Mouse (Mus musculus): ENCODE measurements around the gene Anapc15. TPM values are rescaled to one million over a fixed set of nuclear protein-coding genes. Genes with fewer than 3 reads are reported as not detected.

Gene Anapc15
- polyA plus RNA-seq, 1 experiment = 5.8 TPM

GRCm38 (mm10) chr7:101837606-101838471 is 25.7 kb upstream of the Anapc15 start, which contains the start of gene Inppl1:
Inppl1 (minus strand) TSS chr7:101838229.
- peaks cover 47% of the 10 kb centered on the region for H3K27me3 ChIP-seq (ENCODE audit: control insufficient read depth)
- peak within 1 kb of the TSS; percentile 65 for H3K4me3 ChIP-seq (replicated peaks)
- peaks cover 4% of the 10 kb centered on the region; the same call in 1 of the 2 replicates for H3K36me3 ChIP-seq (ENCODE audit: control insufficient read depth)
- H3K9me3 ChIP-seq (ENCODE audit: control insufficient read depth, low read length) = no peaks in the 10 kb centered on the region
- TF ChIP-seq GATA1 (IDR thresholded peaks at IDR 0.05; ENCODE audit: low read length) (no peak), TAL1 (IDR thresholded peaks at IDR 0.05; ENCODE audit: low read length) (no peak)
- peaks cover 23% of the 10 kb centered on the region for H3K4me1 ChIP-seq (ENCODE audit: control insufficient read depth)

GRCm38 (mm10) chr7:101844186-101844585 is 19.3 kb upstream of the Anapc15 start:
- TF ChIP-seq TAL1 (IDR thresholded peaks at IDR 0.05; ENCODE audit: low read length) (no peak), GATA1 (IDR thresholded peaks at IDR 0.05; ENCODE audit: low read length) (no peak)
- H3K27me3 ChIP-seq (ENCODE audit: control insufficient read depth) = peaks cover 9% of the 10 kb centered on the region
- peaks cover 4% of the 10 kb centered on the region for H3K4me1 ChIP-seq (ENCODE audit: control insufficient read depth)
- no peak overlapping the region for H3K4me3 ChIP-seq (replicated peaks)
- H3K36me3 ChIP-seq (ENCODE audit: control insufficient read depth) = no peaks in the 10 kb centered on the region
- H3K9me3 ChIP-seq (ENCODE audit: control insufficient read depth, low read length) = no peaks in the 10 kb centered on the region

DNA sequence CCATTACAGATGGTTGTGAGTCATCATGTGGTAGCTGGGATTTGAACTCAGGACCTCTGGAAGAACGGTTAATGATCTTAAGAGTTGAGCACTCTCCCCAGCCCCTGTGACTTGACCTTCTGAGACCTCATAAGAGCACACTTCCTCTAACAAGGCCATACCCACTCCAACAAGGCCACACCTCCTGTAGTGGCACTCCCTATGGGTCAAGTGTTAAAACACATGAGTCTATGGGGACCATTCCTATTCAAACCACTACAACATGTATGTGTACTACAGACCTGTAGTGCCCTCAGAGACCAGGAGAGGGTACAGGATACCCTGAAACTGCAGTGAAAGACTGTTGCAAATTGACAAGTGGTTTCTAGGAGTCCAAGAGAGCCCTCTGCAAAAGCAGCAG is 15.6 kb upstream of the Anapc15 start:
- Histone ChIP-seq H3K9me3 (ENCODE audit: control insufficient read depth, low read length) (no peaks in the 10 kb centered on the region), H3K36me3 (ENCODE audit: control insufficient read depth) (no peaks in the 10 kb centered on the region), H3K4me3 (replicated peaks) (no peak overlapping the region), H3K27me3 (ENCODE audit: control insufficient read depth) (no peaks in the 10 kb centered on the region), H3K4me1 (ENCODE audit: control insufficient read depth) (peaks cover 4% of the 10 kb centered on the region)
- no peak for TF ChIP-seq GATA1 (IDR thresholded peaks at IDR 0.05; ENCODE audit: low read length)
- TF ChIP-seq TAL1 (IDR thresholded peaks at IDR 0.05; ENCODE audit: low read length) = no peak

DNA sequence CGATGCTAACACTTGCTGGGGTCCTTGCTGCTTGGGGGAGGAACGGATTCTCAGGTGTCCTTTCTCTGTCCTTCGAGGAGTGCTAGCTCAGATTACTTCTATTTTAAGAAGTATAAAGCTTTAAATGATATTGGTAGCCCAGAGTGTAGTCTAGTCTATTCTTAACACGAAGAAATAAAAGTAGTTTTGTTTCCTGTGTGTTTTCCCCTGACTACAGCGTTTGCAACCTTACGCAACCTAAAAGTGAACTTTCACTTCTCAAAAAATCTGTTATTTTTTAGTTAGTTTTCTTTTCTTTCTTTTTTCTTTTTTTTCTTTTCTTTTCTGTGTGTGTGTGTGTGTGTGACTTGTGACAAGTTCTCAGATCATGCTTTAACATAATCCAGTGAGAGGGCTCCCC is 11.8 kb upstream of the Anapc15 start:
- H3K36me3 ChIP-seq (ENCODE audit: control insufficient read depth) = no peaks in the 10 kb centered on the region
- no peaks in the 10 kb centered on the region for H3K9me3 ChIP-seq (ENCODE audit: control insufficient read depth, low read length)
- TF ChIP-seq GATA1 (IDR thresholded peaks at IDR 0.05; ENCODE audit: low read length) (no peak), TAL1 (IDR thresholded peaks at IDR 0.05; ENCODE audit: low read length) (no peak)
- H3K27me3 ChIP-seq (ENCODE audit: control insufficient read depth) = no peaks in the 10 kb centered on the region
- no peaks in the 10 kb centered on the region for H3K4me1 ChIP-seq (ENCODE audit: control insufficient read depth)
- H3K4me3 ChIP-seq (replicated peaks) = no peak overlapping the region

GRCm38 (mm10) chr7:101852846-101853245 is 10.7 kb upstream of the Anapc15 start:
- Histone ChIP-seq H3K27me3 (ENCODE audit: control insufficient read depth) (no peaks in the 10 kb centered on the region), H3K4me3 (replicated peaks) (no peak overlapping the region), H3K9me3 (ENCODE audit: control insufficient read depth, low read length) (no peaks in the 10 kb centered on the region), H3K36me3 (ENCODE audit: control insufficient read depth) (no peaks in the 10 kb centered on the region), H3K4me1 (ENCODE audit: control insufficient read depth) (no peaks in the 10 kb centered on the region)
- no peak for TF ChIP-seq GATA1 (IDR thresholded peaks at IDR 0.05; ENCODE audit: low read length)
- no peak for TF ChIP-seq TAL1 (IDR thresholded peaks at IDR 0.05; ENCODE audit: low read length)

GRCm38 (mm10) chr7:101853816-101854215 is 9.7 kb upstream of the Anapc15 start:
- no peaks in the 10 kb centered on the region for H3K27me3 ChIP-seq (ENCODE audit: control insufficient read depth)
- no peak for TF ChIP-seq TAL1 (IDR thresholded peaks at IDR 0.05; ENCODE audit: low read length)
- no peak for TF ChIP-seq GATA1 (IDR thresholded peaks at IDR 0.05; ENCODE audit: low read length)
- H3K4me1 ChIP-seq (ENCODE audit: control insufficient read depth) = no peaks in the 10 kb centered on the region
- no peaks in the 10 kb centered on the region for H3K9me3 ChIP-seq (ENCODE audit: control insufficient read depth, low read length)
- no peak overlapping the region for H3K4me3 ChIP-seq (replicated peaks)
- H3K36me3 ChIP-seq (ENCODE audit: control insufficient read depth) = no peaks in the 10 kb centered on the region

DNA sequence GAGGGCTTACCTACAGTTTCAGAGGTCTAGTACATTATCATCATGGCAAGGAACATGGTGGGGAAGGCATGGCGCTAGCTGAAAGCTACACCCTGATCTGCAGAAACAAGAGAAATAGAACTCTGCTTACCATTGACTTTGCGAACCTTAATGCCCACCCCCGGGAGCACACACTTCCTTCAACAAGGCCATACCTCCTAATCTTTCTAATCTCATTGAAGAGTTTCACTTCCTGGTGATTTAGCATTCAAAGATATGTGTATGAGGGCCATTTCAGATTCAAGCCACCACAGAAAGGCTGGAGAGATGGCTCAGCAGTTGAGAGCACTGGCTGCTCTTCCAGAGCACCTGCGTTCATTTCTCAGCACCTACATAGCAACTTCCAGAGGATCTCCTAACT is 6.4 kb upstream of the Anapc15 start, which contains the start of gene Folr2:
Folr2 (minus strand) TSS at position 101 of the 400 bp plus-strand sequence.
- Histone ChIP-seq H3K36me3 (ENCODE audit: control insufficient read depth) (no peaks in the 10 kb centered on the region), H3K4me3 (replicated peaks) (no peak within 1 kb of the TSS), H3K9me3 (ENCODE audit: control insufficient read depth, low read length) (no peaks in the 10 kb centered on the region), H3K27me3 (ENCODE audit: control insufficient read depth) (no peaks in the 10 kb centered on the region), H3K4me1 (ENCODE audit: control insufficient read depth) (no peaks in the 10 kb centered on the region)
- TF ChIP-seq GATA1 (IDR thresholded peaks at IDR 0.05; ENCODE audit: low read length) = no peak
- TF ChIP-seq TAL1 (IDR thresholded peaks at IDR 0.05; ENCODE audit: low read length) = no peak

GRCm38 (mm10) chr7:101858362-101858761 is 5.2 kb upstream of the Anapc15 start:
- no peaks in the 10 kb centered on the region for H3K27me3 ChIP-seq (ENCODE audit: control insufficient read depth)
- H3K36me3 ChIP-seq (ENCODE audit: control insufficient read depth) = no peaks in the 10 kb centered on the region
- H3K4me1 ChIP-seq (ENCODE audit: control insufficient read depth) = no peaks in the 10 kb centered on the region
- H3K9me3 ChIP-seq (ENCODE audit: control insufficient read depth, low read length) = no peaks in the 10 kb centered on the region
- no peak for TF ChIP-seq GATA1 (IDR thresholded peaks at IDR 0.05; ENCODE audit: low read length)
- TF ChIP-seq TAL1 (IDR thresholded peaks at IDR 0.05; ENCODE audit: low read length) = no peak
- H3K4me3 ChIP-seq (replicated peaks) = no peak overlapping the region

DNA sequence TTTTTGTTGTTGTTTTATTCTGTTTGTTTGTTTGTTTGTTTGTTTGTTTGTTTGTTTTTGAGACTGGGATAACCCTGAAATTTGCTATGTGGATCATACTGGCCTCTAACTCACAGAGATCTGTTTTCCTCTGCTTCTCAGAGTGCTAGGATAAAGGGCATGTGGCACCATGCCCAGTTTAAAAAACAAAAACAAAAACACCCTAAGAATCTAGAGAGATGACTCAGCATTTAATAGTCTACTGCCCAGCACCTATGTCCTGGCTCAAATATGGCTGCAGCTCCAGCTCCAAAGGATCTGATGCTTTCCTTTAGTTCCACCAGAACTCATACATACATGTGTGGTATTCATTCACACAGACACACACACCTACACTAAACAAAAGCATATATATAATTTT is 2.5 kb upstream of the Anapc15 start:
- Histone ChIP-seq H3K27me3 (ENCODE audit: control insufficient read depth) (no peaks in the 10 kb centered on the region), H3K4me1 (ENCODE audit: control insufficient read depth) (no peaks in the 10 kb centered on the region), H3K36me3 (ENCODE audit: control insufficient read depth) (no peaks in the 10 kb centered on the region), H3K9me3 (ENCODE audit: control insufficient read depth, low read length) (no peaks in the 10 kb centered on the region), H3K4me3 (replicated peaks) (no peak overlapping the region)
- TF ChIP-seq TAL1 (IDR thresholded peaks at IDR 0.05; ENCODE audit: low read length) = no peak
- TF ChIP-seq GATA1 (IDR thresholded peaks at IDR 0.05; ENCODE audit: low read length) = no peak

Measured in erythroblast, embryonic 14.5 days (primary cell).